Mouse (Mus musculus): ENCODE data around the gene Tead3.
"Not testable (repeated sequence)": the region's sequence is repeated elsewhere in the genome, so short reads cannot be mapped to it uniquely, and the experiment has no call there.

- not testable (repeated sequence) for TF ChIP-seq ETS1 (conservative IDR thresholded peaks at IDR 0.05; ENCODE audit: low read depth, low read length); MAX (IDR thresholded peaks at IDR 0.05; ENCODE audit: low read length); MXI1 (IDR thresholded peaks at IDR 0.05; ENCODE audit: low read depth, low read length); POLR2A (IDR thresholded peaks at IDR 0.05; ENCODE audit: low read depth, low read length); HCFC1 (IDR thresholded peaks at IDR 0.05; ENCODE audit: low read depth, low read length); CTCF (conservative IDR thresholded peaks at IDR 0.05 in 1 of 2, IDR thresholded peaks at IDR 0.05 in 1 of 2; ENCODE audit: low read depth in 2 of 2, low read length in 2 of 2); ZNF384 (IDR thresholded peaks at IDR 0.05; ENCODE audit: low read depth, low read length)
These were observed 20.0 kb downstream of the Tead3 start for GRCm38 (mm10) chr17:28330590-28330989.
